Mouse (Mus musculus) forebrain, embryonic 15.5 days (tissue): ENCODE results near the gene Gm2897. TPM values are rescaled to one million over a fixed set of nuclear protein-coding genes. Genes with fewer than 3 reads are reported as not detected.
A peak's percentile ranks its signal among the peaks of the same experiment; 100 is the strongest.
"Not testable (repeated sequence)": the region's sequence is repeated elsewhere in the genome, so short reads cannot be mapped to it uniquely, and the experiment has no call there.

Experiments
- ATAC-seq: fragments of 200-750 bp; cut with Nextera tagmentation; replicated peaks from 2 replicates; pipeline ENCODE4 v1.8.0; 2017; ENCODE audit warnings: mild to moderate bottlenecking, moderate TSS enrichment, moderate library complexity
- H3K27ac ChIP-seq: fragments of 300-500 bp; sonication (generic); replicated peaks from 2 replicates; pipeline ENCODE4 v1.5.1; 2015; ENCODE audit warnings: mild to moderate bottlenecking, inconsistent platforms
- H3K27me3 ChIP-seq: fragments of 300-500 bp; sonication (generic); 2 replicates; pipeline ENCODE4 v1.6.1; 2015; ENCODE audit warnings: inconsistent platforms
- H3K36me3 ChIP-seq: fragments of 300-500 bp; sonication (generic); 2 replicates; pipeline ENCODE4 v1.6.1; 2015; ENCODE audit warnings: mild to moderate bottlenecking, inconsistent platforms
- H3K4me1 ChIP-seq: fragments of 300-500 bp; sonication (generic); 2 replicates; pipeline ENCODE4 v1.6.1; 2015; ENCODE audit warnings: inconsistent platforms
- H3K4me2 ChIP-seq: fragments of 300-500 bp; sonication (generic); replicated peaks from 2 replicates; pipeline ENCODE4 v1.6.1; 2015; ENCODE audit warnings: mild to moderate bottlenecking, inconsistent platforms
- H3K4me3 ChIP-seq: fragments of 300-500 bp; sonication (generic); 2 replicates; pipeline ENCODE4 v1.5.1; 2015; ENCODE audit warnings: mild to moderate bottlenecking, inconsistent platforms
- H3K9ac ChIP-seq: fragments of 300-500 bp; sonication (generic); replicated peaks from 2 replicates; pipeline ENCODE4 v1.6.1; 2015; ENCODE audit warnings: mild to moderate bottlenecking, inconsistent platforms
- H3K9me3 ChIP-seq: fragments of 300-500 bp; sonication (generic); 2 replicates; pipeline ENCODE4 v1.6.1; 2016; ENCODE audit warnings: inconsistent platforms
- WGBS: fragments of 180-500 bp; shearing (Covaris S2); methylation state at CpG from one replicate; pipeline ENCODE4 v1.1.7; 2015; ENCODE audit warnings: mixed read lengths; 5-methylcytosine and 5-hydroxymethylcytosine counted together
- polyA plus RNA-seq: library from polyadenylated mRNA; unstranded; fragments of >200 nt; fragmentation: Nextera tagmentation; extraction: Ambion mirVana; gene quantifications from 2 replicates; pipeline ENCODE4 v1.2.1, GENCODE M21; 2015

Gene Gm2897
- 8.2 and 9.7 TPM in 2 replicates for polyA plus RNA-seq

DNA sequence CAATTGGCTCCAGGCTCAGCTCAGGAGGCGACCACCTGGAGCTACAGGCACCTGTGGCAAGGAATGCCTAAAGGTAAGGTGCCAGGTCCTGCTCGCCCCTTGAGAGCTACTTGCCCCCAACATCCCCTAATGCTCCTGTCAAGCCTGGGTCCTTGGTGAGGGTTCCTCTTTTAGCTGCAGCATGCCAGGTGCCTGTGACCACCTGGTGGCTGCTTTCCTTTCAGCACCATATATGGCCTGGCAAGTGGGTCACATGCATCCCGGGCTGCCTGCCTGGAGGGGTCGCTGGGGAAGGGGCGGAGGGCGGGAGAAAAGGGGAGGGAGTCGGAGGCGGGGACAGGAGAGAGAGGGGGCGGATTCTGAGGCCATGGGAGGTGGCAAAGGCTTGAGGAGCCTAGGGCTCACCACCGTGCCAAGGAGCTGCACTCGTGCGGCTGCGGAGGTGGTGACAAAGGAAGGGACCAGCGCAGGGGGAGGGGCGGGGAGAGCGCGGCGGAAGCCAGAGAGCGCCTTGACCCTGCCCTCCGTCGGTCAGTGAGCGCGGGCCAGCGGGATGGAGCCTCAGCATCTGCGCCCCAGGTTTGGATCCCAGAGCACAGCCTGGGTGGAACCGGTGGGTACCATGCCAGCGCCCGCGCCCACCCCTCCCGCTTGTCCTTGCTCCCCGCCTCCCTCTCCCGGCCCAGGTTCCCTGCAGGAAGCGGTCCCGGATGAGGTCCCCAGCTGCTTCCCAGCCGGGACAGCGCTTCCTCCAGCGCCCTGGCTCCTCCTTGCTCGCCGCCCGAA is at the start of gene Gm2897:
Gene Gm2897, plus strand, starts transcription at position 559 of the 786 bp plus-strand sequence.
- not testable (repeated sequence) for H3K4me1 ChIP-seq, H3K9me3 ChIP-seq, H3K36me3 ChIP-seq, H3K27me3 ChIP-seq
- Histone ChIP-seq H3K4me2 (peak within 1 kb of the TSS; percentile 71), H3K9ac (peak within 1 kb of the TSS; percentile 72), H3K27ac (peak within 1 kb of the TSS; percentile 40; the same call in 1 of the 2 replicates), H3K4me3 (peak within 1 kb of the TSS; percentile 58)
- 5% methylated on average over 18 of the region's 40 CpGs for WGBS
- peak; percentile 78; the same call in 1 of the 2 replicates for ATAC-seq

DNA sequence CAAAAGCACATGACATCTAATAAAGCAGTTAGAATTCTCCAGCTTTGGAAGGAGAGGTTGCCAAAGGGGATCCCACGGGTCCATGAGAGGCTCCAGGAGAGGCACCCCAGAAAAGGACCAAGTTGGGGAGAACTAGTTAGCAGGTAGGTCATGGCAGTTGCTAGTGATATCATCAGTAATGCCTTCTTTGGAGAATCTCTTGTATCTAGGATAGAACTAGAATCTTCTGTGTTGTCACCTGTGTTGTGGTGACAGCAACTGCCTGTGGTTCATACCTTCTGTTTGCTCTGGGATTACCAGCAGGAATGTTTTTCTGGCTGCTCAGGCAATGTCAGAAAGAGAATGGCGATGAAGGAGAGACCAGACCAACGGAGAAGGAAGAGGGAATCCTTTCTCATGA is 19.4 kb upstream of the Gm2897 start, which contains the start of gene Gm2888:
Gene Gm2888, plus strand, starts transcription at position 301 of the 400 bp plus-strand sequence.
- WGBS, result 85% methylated on average over 3 of the region's 3 CpGs
- H3K36me3 ChIP-seq, ATAC-seq, H3K4me2 ChIP-seq, H3K9me3 ChIP-seq, H3K4me3 ChIP-seq, H3K4me1 ChIP-seq, H3K27me3 ChIP-seq, H3K9ac ChIP-seq, H3K27ac ChIP-seq: not testable (repeated sequence)

DNA sequence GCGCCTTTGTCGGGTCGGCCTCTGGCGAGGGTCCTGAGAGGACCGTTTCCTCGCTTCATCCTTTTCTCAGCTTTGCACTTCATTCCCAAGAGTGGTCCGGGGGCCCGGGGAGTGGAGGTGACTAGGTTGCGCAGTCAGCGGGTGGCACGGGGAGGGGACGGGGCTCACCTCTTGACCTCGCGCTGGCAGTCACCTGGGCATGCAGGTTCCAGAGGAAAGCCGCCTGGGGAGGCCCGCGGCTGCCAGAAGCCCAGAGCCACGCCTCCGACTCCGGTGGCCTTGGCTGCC is 372 bp downstream of the Gm2897 start:
- H3K27ac ChIP-seq, result not testable (repeated sequence)

DNA sequence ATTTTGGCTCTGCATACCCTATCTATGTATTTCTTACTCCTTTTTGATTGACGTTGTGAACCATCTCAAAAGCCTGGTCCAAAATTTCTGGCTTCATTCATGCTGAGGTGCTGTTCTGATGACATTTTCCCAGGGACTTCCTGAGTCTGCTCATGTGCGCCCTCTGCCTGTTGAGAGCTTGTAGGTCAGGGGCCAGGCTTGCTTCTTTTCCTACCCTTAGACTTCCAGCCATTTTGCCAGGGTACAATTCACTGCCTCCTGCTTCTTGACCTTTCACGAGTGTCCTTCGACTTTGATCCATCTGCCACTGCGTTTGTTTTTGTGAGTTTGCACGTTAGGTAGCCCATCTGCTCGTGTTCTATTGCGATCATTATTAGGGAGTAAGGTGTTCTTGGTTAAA is 1.0 kb downstream of the Gm2897 start:
- H3K36me3 ChIP-seq, H3K9me3 ChIP-seq, H3K27me3 ChIP-seq, H3K27ac ChIP-seq, H3K4me2 ChIP-seq, ATAC-seq, H3K9ac ChIP-seq, H3K4me1 ChIP-seq, H3K4me3 ChIP-seq: not testable (repeated sequence)
- WGBS, result 1% methylated on average over 5 of the region's 8 CpGs

More for the DNA sequence above, 372 bp downstream of the Gm2897 start:
- peak overlapping the region; percentile 71 for H3K4me2 ChIP-seq
- H3K4me1 ChIP-seq, H3K27me3 ChIP-seq, H3K36me3 ChIP-seq, H3K9me3 ChIP-seq, ATAC-seq: not testable (repeated sequence)
- peak overlapping the region; percentile 72 for H3K9ac ChIP-seq
- peak overlapping the region; percentile 58 for H3K4me3 ChIP-seq
- under 1% methylated on average over 17 of the region's 20 CpGs for WGBS

DNA sequence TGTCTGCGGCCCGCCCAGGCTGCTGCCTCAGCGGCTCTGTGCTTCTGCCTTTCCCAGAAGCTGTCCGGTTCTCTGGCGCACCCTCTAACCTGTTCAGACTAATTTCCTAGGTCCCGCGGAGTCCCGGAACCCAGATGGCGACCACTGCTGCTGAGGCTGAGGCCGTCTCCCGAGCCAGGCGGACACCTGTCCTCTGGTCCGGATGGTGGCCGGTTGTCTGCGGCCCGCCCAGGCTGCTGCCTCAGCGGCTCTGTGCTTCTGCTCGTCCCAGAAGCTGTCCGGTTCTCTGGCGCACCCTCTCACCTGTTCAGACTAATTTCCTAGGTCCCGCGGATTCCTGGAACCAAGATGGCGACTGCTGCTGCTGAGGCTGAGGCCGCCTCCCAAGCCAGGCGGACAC is 67.0 kb downstream of the Gm2897 start:
- ATAC-seq, H3K9me3 ChIP-seq, H3K9ac ChIP-seq, H3K27ac ChIP-seq, H3K4me3 ChIP-seq, H3K27me3 ChIP-seq, H3K36me3 ChIP-seq, H3K4me2 ChIP-seq, H3K4me1 ChIP-seq: not testable (repeated sequence)
- 94% methylated on average over 25 of the region's 25 CpGs for WGBS

Other genes with a start within 250 kb of the Gm2897 start
- not detected in 2 replicates for gene Gm2888, start 19.3 kb upstream of the Gm2897 start, polyA plus RNA-seq
- not detected in 2 replicates for gene Gm10340, start 84.7 kb downstream of the Gm2897 start, polyA plus RNA-seq
- 0.24 TPM in 1 of 2 replicates, not detected in the other for gene Gm5795, start 139.0 kb downstream of the Gm2897 start, polyA plus RNA-seq
- 16.1 and 16.2 TPM in 2 replicates for gene D830030K20Rik, start 159.2 kb downstream of the Gm2897 start, polyA plus RNA-seq